Mouse (Mus musculus) brain, embryonic 14.5 days (tissue): Measurements from ENCODE around the gene Adcy3. TPM values are rescaled to one million over a fixed set of nuclear protein-coding genes. Genes with fewer than 3 reads are reported as not detected.
"Not testable (repeated sequence)": the region's sequence is repeated elsewhere in the genome, so short reads cannot be mapped to it uniquely, and the experiment has no call there.

Source experiments
- DNase-seq: peaks from one replicate; pipeline ENCODE4 v3.0.0-alpha.2; 2011; ENCODE audit warnings: low read depth
- CTCF ChIP-seq: fragments of 200-500 bp; IDR thresholded peaks from 2 replicates; pipeline ENCODE4 v1.5.1; 2012; ENCODE audit warnings: inconsistent platforms, mild to moderate bottlenecking, moderate library complexity, borderline replicate concordance; ENCODE audit not compliant: insufficient read depth, insufficient read length; ENCODE audit errors: extremely low read depth
- POLR2A ChIP-seq: fragments of 200-500 bp; IDR thresholded peaks from 2 replicates; pipeline ENCODE4 v1.6.1; 2012; ENCODE audit warnings: mild to moderate bottlenecking, inconsistent platforms, borderline replicate concordance; ENCODE audit not compliant: poor library complexity, insufficient read depth, insufficient read length, severe bottlenecking; ENCODE audit errors: extremely low read depth
- polyA plus RNA-seq: library from polyadenylated mRNA; depleted of rRNA; stranded (reverse); fragments of >200 nt; gene quantifications from 2 replicates; pipeline ENCODE4 v1.2.3, GENCODE M21; 2012; rRNA removed

Gene Adcy3
- polyA plus RNA-seq, 1 experiment: 13.1 TPM

DNA sequence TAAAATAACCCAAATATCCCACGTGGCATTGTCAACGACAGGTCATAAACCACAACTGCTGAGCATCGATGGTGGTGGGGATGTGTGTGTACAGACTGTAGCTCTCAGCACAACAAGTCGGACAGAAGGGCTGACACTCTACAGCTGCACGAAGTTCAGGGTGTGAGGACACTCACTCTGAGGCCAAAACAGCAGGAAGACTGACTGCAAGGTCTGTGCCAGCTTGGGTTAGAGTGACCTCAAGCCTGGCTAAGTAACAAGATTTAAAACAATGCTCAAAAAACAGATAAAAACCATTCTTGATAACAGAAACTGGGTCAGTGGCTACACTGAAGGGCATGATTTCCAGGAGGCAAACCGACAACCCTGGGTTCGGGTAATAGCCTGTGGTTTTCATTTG, 97.3 kb downstream of the Adcy3 start:
- DNase-seq: no peak
- TF ChIP-seq POLR2A (no peak), CTCF (no peak)

DNA sequence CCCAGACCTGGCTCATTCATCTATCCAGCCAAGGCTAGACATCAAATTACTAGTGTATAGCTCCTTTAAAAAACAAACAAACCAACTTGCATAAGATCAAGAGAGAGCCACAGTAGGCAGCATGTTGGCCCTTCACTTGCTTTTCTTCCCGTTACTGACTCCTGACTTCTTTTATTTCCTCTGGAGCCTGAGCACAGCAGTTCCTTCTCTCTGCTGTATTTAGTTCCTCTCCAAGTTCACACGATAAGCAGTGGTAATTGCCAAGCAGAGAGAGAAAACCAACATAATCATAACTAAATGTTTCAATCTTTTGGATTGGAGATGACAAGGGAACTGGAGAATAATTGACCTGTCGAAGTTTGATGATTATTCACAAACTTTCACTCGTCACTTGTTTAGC, 99.9 kb downstream of the Adcy3 start:
- TF ChIP-seq CTCF (no peak), POLR2A (no peak)
- no peak for DNase-seq

DNA sequence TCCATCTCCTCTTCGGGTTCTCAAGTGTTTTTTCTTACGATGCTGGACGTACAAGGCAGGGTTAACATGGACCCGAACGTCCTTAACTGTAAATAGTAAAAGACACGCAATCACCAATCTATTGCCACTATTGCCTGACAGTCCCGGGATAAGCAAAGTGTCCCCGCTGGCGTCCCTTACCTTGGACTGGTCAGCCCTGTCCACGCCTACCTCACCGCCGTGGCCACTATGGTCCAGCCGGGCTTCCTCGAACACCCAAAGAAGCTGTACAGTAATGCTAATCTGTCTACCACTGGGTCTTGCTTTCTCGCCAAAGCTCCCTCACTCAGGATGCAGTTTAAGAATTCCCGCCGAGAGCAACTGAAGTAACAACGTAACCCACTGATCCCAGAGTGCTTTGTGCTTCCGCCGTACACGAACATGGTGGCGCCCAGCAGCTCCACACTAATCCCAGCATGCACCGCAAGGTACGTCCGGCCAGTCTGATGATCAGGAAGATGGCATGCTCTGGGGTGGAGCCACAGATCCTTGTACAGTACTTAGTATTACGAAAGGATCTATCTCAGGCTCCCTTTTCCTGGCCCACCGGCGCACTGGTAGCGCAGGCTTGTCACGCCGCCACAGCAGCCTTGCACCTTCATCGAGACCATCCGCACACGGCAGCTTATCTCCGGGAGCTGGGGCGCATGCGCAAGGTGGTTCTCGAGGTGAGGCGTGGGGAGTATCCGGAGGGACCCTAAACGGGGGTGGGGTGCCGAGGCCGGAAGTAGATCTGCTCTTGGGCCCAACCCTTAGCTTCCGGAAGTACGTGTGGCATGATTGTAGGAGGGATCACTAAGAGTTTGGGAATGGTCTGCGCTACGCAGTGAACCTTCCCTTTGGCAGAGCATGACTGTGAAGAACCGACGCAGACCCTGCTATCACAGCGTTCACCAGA, 100.9 kb downstream of the Adcy3 start, which contains the start of the genes Ptrhd1 and Cenpo:
TSS of gene Ptrhd1 (plus strand) at position 456 of the 937 bp plus-strand sequence.
TSS of gene Cenpo (minus strand) at position 723 of the 937 bp plus-strand sequence.
- peak; percentile 99 for DNase-seq
- TF ChIP-seq POLR2A: peak; percentile 20; the same call in 1 of the 2 replicates
- TF ChIP-seq CTCF: no peak

DNA sequence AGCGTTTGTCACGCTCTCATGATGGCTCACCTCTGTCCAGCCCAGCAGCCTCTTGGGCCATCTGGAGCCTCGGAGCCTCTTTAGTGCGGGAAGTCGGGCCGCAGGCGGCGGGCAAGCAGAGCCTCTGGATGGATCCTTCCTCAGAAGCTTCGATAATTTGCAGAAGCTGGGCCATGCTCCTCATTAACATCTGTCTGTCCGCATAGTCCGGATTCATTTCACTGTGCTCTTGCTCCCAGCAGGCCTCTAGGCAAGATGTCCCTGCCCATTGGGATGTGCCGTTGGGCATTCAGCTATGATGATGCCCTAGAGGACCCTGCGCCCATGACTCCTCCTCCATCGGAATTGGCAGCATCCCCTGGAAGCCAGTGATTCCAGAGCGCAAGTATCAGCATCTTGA, 104.6 kb downstream of the Adcy3 start:
- DNase-seq: no peak
- no peak for TF ChIP-seq CTCF
- no peak for TF ChIP-seq POLR2A

DNA sequence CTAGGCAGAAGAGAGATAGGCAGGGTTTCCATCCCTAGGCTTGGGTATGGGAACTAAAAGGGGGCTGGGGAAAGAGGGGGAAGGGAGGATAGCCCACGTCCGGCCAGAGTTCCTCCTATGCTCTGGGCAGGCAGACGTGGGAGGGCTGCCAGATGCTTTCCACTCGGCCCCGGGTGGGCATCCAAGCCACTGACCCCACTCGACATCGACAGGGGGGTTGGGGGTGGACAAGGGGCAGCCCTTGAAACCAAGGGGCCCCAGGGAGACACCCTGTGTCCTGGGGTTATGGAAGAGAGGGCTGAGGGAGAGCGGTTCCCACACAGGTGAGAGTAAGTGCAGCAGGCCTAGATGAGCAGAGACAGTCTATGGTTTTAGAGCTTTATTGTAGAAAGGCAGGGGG, 107.4 kb downstream of the Adcy3 start:
- not testable (repeated sequence) for DNase-seq

DNA sequence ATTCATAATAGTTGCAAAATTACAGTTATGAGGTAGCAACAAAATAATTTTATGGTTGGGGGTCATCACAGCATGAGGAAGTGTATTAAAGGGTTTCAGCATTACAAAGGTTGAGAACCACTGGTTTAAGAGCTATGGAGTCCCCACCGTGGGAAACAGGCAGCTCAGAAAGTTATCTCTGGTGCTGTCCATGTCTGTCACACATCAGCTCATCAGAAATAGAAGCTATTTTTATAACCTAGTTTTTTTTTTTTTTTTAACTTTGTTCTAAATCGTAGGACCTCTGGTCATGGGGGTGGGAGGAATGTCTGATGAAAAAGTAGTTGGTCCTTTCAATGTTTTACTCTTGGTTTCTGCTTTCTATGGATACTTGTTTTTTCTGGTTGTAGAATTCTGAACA, 110.9 kb downstream of the Adcy3 start:
- TF ChIP-seq POLR2A (no peak), CTCF (no peak)
- no peak for DNase-seq

DNA sequence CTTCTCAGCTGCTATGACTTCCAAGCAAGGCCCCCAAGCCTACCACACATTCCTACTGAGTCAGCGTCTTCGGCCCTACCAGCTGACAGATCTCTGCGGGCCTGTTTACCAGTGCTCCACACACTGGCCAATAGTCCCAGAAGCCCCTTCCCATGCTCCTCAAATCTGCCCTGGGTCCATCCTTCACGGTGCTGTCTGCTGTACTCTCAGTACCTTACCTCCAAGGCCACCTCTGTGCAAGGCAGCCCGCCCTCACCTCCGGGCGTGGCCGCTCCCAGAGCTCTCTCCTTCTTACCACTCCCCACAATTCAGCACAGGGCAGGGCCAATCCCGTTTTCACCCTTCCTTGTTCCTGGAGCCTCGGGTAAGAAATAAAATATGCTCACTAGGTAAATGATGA, 112.8 kb downstream of the Adcy3 start:
- no peak for DNase-seq
- TF ChIP-seq POLR2A (no peak), CTCF (no peak)

DNA sequence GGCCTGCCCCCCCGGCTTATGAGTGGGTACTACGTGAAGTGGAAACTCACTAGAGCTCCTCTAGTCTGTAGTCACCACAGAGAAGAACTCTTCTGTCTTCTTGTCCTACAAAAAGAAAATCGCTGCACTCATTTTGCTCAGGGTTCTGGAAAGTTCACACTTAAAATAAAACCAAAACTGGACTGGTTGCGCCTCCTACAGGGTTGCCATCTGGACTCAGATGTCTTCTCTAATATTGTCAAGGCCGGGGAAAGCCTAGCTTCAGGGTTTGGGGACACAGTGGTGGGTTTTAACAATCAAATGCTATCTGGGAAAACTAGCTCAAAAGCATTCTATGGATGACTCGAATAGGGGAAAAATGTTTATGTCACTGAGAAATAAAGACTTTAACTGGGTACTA, 116.9 kb downstream of the Adcy3 start:
- TF ChIP-seq POLR2A (no peak), CTCF (no peak)
- DNase-seq: no peak

DNA sequence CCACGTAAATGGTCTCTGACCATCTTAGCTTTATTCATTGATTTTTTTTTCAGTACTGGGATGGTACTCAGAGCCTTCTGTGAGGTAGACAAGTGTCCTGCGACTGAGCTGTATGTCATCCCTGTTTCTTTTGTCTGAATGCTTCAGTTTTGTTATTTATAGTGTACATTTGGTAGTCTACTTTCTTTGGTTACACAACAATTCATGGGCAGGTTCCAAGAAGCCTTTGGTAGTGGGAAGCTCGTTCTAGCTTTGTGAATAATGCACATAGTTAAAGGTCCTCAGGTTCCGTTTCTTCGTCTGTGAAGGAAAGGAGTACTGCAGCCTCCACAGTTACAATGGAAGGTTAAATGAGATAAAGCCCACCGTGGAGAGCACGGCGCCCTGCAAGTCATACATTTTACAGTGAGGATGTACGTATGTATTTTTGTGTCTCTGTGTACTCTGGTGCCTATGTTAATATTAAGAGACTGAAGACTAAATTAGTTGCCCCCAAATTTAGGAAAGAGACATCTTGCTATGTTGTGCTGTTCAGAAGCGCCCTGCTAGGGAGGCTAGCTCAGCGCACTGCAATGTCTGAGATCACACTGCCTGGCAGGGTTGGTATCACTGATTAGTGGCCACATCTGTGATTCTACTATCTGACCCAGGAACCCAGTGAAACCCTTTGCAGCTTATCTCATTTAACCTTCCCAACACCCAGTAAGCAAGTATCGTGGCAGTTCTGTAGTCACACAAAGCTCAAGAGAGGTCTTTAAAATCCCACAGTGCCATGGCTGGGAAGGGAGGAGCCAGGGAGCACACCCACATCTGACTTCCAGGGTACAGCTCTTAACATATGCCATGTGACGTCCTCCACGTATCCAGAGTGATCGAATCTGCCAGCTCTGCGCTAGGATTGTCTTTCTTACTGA, 120.1 kb downstream of the Adcy3 start:
- DNase-seq: no peak

More for the DNA sequence above, 120.1 kb downstream of the Adcy3 start:
- no peak for TF ChIP-seq POLR2A
- no peak for TF ChIP-seq CTCF

Other genes with a start within 250 kb of the Adcy3 start
- gene Pomc, start 178.2 kb upstream of the Adcy3 start, polyA plus RNA-seq: 4.9 and 6.0 TPM in 2 replicates
- gene Efr3b, start 94.2 kb upstream of the Adcy3 start, polyA plus RNA-seq: 41.6 and 65.6 TPM in 2 replicates
- gene Dnajc27, start 50.5 kb upstream of the Adcy3 start, polyA plus RNA-seq: 19.6 and 21.1 TPM in 2 replicates
- gene Ptrhd1, start 100.9 kb downstream of the Adcy3 start, polyA plus RNA-seq: 4.9 and 5.1 TPM in 2 replicates
- gene Cenpo, start 101.2 kb downstream of the Adcy3 start, polyA plus RNA-seq: 11.8 and 17.2 TPM in 2 replicates